Mouse (Mus musculus) c-Kit-positive CD71-positive TER-119-negative erythroid progenitor cells, embryonic 14.5 days (primary cell): ENCODE results near the gene Eml2.
A peak's percentile ranks its signal among the peaks of the same experiment; 100 is the strongest.

Experiments
- DNase-seq: peaks from one replicate; pipeline ENCODE4 v3.0.0-alpha.2; 2013; ENCODE audit warnings: low read depth

Eml2 gene

GRCm38 (mm10) chr7:19208201-19208910, 32.1 kb downstream of the Eml2 start:
- DNase-seq: no peak

GRCm38 (mm10) chr7:19208944-19209472, 32.8 kb downstream of the Eml2 start:
- DNase-seq: no peak

GRCm38 (mm10) chr7:19209494-19209893, 33.3 kb downstream of the Eml2 start:
- DNase-seq: no peak

GRCm38 (mm10) chr7:19210010-19210409, 33.8 kb downstream of the Eml2 start:
- DNase-seq: no peak

GRCm38 (mm10) chr7:19211041-19211675, 34.9 kb downstream of the Eml2 start:
- DNase-seq: no peak

GRCm38 (mm10) chr7:19211996-19212755, 36.0 kb downstream of the Eml2 start, which contains the start of gene Gpr4:
TSS of gene Gpr4 (plus strand) at chr7:19212538.
- DNase-seq: no peak

GRCm38 (mm10) chr7:19213385-19213784, 37.2 kb downstream of the Eml2 start:
- no peak for DNase-seq

- DNase-seq: no peak
Observed at GRCm38 (mm10) chr7:19214369-19214768, 38.1 kb downstream of the Eml2 start.

GRCm38 (mm10) chr7:19214940-19215339, 38.7 kb downstream of the Eml2 start:
- no peak for DNase-seq

GRCm38 (mm10) chr7:19217492-19217891, 41.3 kb downstream of the Eml2 start:
- no peak for DNase-seq

GRCm38 (mm10) chr7:19217944-19218343, 41.7 kb downstream of the Eml2 start:
- no peak for DNase-seq

- DNase-seq: no peak
Observed at GRCm38 (mm10) chr7:19220061-19220460, 43.8 kb downstream of the Eml2 start.

GRCm38 (mm10) chr7:19222189-19222588, 46.0 kb downstream of the Eml2 start:
- no peak for DNase-seq

- DNase-seq: no peak
Observed at GRCm38 (mm10) chr7:19222875-19223274, 46.7 kb downstream of the Eml2 start.

GRCm38 (mm10) chr7:19224933-19225332, 48.7 kb downstream of the Eml2 start:
- peak; percentile 51 for DNase-seq

- DNase-seq: no peak
Observed at GRCm38 (mm10) chr7:19226817-19227797, 50.9 kb downstream of the Eml2 start.

- peak; percentile 100 for DNase-seq
Observed at GRCm38 (mm10) chr7:19227883-19228792, 51.9 kb downstream of the Eml2 start, which contains the start of gene Opa3. TSS of gene Opa3 (plus strand) at chr7:19228334.

- no peak for DNase-seq
Observed at GRCm38 (mm10) chr7:19228793-19229148, 52.5 kb downstream of the Eml2 start.

- DNase-seq: no peak
Observed at GRCm38 (mm10) chr7:19229404-19229803, 53.2 kb downstream of the Eml2 start.

- no peak for DNase-seq
Observed at GRCm38 (mm10) chr7:19230041-19230580, 53.9 kb downstream of the Eml2 start.
